Mouse (Mus musculus) cerebellum, adult 2 months (tissue): ENCODE data around the gene Chd2.

Experiments
- CTCF ChIP-seq: fragments of 200-500 bp; IDR thresholded peaks from 2 replicates; pipeline ENCODE4 v1.5.1; 2011; ENCODE audit warnings: low read depth, mild to moderate bottlenecking, control low read depth, low read length, moderate library complexity, borderline replicate concordance; ENCODE audit not compliant: insufficient read depth
- POLR2A ChIP-seq: fragments of 200-500 bp; IDR thresholded peaks from 2 replicates; pipeline ENCODE4 v1.6.1; 2011; ENCODE audit warnings: low read length, control low read depth, borderline replicate concordance; ENCODE audit not compliant: insufficient read depth

DNA sequence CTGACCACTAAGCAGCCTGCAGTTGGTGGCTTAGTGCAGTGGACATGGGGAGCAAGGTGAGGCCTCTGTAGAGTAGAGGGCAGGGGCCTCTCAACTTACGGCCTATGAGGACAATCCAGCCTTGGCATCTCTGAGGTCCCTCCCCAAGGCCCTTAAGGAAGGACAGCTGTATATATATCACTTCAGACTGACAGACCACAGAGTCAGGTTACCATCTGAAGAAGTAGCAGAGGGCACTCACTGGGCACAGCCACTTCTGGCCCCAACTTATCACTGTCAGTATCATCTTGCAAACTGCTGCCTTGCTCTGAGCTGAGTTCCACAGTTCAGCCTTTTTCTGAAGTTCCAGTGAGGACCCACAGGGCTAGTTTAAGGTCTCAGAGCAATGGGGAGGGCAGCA is 139.0 kb downstream of the Chd2 start:
- no peak for TF ChIP-seq POLR2A
- no peak for TF ChIP-seq CTCF
